Mouse (Mus musculus): ENCODE results near the gene Lgr6. TPM values are rescaled to one million over a fixed set of nuclear protein-coding genes. Genes with fewer than 3 reads are reported as not detected.
A peak's percentile ranks its signal among the peaks of the same experiment; 100 is the strongest.

Lgr6 gene
- polyA plus RNA-seq, 1 experiment, result 0.06 TPM

DNA sequence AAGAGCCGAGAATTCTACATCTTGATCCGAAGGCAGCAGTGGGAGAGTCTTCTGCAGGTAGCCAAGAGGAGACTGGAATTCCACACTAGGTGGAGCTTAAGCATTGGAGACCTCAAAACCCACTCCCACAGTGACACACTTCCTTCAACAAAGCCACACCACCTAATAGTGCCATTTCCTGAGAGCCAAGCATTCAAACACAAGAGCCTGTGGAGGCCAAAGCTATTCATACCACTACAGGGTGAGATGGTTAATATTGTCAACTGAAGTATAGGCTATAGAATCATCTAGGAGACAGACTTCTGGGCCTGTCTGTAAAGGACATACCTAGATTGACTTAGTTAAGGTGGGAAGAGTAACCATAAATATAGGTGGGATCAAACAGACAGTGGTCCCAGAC lies 139.6 kb downstream of the Lgr6 start:
- 100% methylated on average over 2 of the region's 2 CpGs for WGBS
- Histone ChIP-seq H3K27ac (ENCODE audit: insufficient read depth, low read depth, low read length) (no peak overlapping the region), H3K4me3 (ENCODE audit: low read depth, low read length) (no peak overlapping the region), H3K4me1 (ENCODE audit: control insufficient read depth, insufficient read depth, insufficient read length, low read length) (peaks cover 2% of the 10 kb centered on the region; the same call in 1 of the 2 replicates), H3K36me3 (ENCODE audit: control insufficient read depth, insufficient read depth, low read length) (peaks cover 3% of the 10 kb centered on the region; the same call in 1 of the 2 replicates), H3K27me3 (ENCODE audit: control insufficient read depth, insufficient read depth, low read length) (no peaks in the 10 kb centered on the region)
- TF ChIP-seq POLR2A (IDR thresholded peaks at IDR 0.05; ENCODE audit: low read depth, low read length), result no peak
- no peak for TF ChIP-seq CTCF (IDR thresholded peaks at IDR 0.05; ENCODE audit: extremely low read depth, insufficient read length, insufficient replicate concordance, low read depth, low read length)

DNA sequence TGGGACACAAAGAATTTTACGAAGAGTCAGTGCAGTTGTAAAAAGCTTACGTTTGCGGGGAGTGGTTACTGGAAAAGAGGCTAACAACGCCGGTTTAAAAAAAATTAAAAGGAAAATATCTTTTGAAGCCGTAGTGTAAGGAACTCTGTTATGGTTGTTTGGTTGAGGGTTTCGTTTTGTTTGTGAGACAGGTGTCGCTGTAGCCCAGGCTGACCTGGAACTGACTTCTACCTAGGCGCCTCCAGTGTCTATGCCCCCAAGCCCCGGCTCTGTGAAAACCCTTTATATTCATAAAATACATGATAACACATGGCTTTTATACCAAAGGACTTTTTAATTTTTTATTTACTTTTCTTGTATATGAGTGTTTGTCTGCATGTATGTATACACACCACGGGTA lies 142.3 kb downstream of the Lgr6 start:
- Histone ChIP-seq H3K27ac (ENCODE audit: insufficient read depth, low read depth, low read length) (no peak overlapping the region), H3K4me3 (ENCODE audit: low read depth, low read length) (peak overlapping the region; percentile 94), H3K36me3 (ENCODE audit: control insufficient read depth, insufficient read depth, low read length) (peaks cover 2% of the 10 kb centered on the region; the same call in 1 of the 2 replicates), H3K4me1 (ENCODE audit: control insufficient read depth, insufficient read depth, insufficient read length, low read length) (peaks cover 2% of the 10 kb centered on the region; the same call in 1 of the 2 replicates), H3K27me3 (ENCODE audit: control insufficient read depth, insufficient read depth, low read length) (no peaks in the 10 kb centered on the region)
- under 1% methylated on average over 11 of the region's 11 CpGs for WGBS
- TF ChIP-seq CTCF (IDR thresholded peaks at IDR 0.05; ENCODE audit: extremely low read depth, insufficient read length, insufficient replicate concordance, low read depth, low read length) (peak; percentile 36; the same call in 1 of the 2 replicates), POLR2A (IDR thresholded peaks at IDR 0.05; ENCODE audit: low read depth, low read length) (no peak)

DNA sequence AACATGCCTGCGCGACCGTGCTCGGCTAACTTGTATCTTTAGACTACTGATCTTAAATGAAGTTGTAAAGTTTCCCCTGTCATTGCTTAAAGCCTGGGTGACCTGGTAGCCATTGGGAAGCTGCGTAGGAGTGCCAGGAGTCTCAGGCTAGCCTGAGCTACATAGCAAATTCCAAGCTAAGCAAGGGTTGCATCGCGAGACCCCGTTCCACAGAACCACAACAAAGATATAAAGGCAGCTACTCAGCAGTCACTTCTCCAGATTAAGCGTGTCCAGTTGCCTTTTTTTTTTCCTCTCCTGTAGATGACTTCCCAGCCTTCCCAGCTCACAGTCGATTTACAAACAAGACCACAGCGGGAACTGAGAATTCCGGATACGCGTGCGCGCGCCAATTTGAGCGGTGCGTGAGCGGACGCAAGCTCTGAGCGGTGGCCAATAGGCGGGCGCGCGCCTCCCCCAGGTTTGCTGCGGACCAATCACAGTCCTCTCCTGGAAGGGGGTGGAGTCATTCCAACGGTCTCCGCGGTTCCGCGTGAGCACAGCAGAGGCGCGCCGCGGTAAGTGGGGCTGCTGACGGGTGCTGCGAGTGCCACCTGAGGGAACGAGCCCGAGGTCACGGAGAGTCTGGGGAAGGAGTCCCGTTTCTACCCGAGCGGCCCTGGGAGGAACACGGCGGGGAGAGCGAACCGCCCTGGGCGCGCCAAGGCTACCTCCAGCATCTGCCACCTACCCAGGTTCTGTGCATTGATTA lies 142.8 kb downstream of the Lgr6 start, which contains the start of gene Ube2t:
Gene Ube2t, plus strand, starts transcription at position 513 of the 751 bp plus-strand sequence.
- no peaks in the 10 kb centered on the region for H3K36me3 ChIP-seq (ENCODE audit: control insufficient read depth, insufficient read depth, low read length)
- H3K4me3 ChIP-seq (ENCODE audit: low read depth, low read length), result peak within 1 kb of the TSS; percentile 94
- H3K4me1 ChIP-seq (ENCODE audit: control insufficient read depth, insufficient read depth, insufficient read length, low read length), result peaks cover 2% of the 10 kb centered on the region; the same call in 1 of the 2 replicates
- 2% methylated on average over 50 of the region's 50 CpGs for WGBS
- no peak within 1 kb of the TSS for H3K27ac ChIP-seq (ENCODE audit: insufficient read depth, low read depth, low read length)
- no peaks in the 10 kb centered on the region for H3K27me3 ChIP-seq (ENCODE audit: control insufficient read depth, insufficient read depth, low read length)
- peak; percentile 61 for TF ChIP-seq POLR2A (IDR thresholded peaks at IDR 0.05; ENCODE audit: low read depth, low read length)
- no peak for TF ChIP-seq CTCF (IDR thresholded peaks at IDR 0.05; ENCODE audit: extremely low read depth, insufficient read length, insufficient replicate concordance, low read depth, low read length)

DNA sequence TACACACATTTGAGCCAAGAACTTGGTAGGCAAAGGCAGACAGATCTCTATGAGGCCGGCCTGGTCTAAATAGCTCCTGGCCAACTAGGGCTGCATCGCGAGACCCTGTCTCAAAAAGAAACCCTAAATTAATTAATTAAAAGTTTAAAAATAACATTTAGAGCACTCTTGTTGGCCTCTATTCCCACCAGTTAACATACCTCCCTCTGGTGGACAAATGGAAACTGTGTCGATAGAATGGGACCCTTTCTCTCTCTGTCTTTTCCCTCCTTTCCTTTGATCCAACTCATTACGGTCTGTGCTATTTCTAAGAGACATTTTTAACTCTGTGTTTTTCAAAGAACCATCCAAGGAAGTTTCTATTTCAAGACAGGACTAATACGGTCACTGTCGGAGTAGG lies 144.4 kb downstream of the Lgr6 start:
- Histone ChIP-seq H3K27ac (ENCODE audit: insufficient read depth, low read depth, low read length) (no peak overlapping the region), H3K36me3 (ENCODE audit: control insufficient read depth, insufficient read depth, low read length) (no peaks in the 10 kb centered on the region)
- 63% methylated on average over 7 of the region's 7 CpGs for WGBS

DNA sequence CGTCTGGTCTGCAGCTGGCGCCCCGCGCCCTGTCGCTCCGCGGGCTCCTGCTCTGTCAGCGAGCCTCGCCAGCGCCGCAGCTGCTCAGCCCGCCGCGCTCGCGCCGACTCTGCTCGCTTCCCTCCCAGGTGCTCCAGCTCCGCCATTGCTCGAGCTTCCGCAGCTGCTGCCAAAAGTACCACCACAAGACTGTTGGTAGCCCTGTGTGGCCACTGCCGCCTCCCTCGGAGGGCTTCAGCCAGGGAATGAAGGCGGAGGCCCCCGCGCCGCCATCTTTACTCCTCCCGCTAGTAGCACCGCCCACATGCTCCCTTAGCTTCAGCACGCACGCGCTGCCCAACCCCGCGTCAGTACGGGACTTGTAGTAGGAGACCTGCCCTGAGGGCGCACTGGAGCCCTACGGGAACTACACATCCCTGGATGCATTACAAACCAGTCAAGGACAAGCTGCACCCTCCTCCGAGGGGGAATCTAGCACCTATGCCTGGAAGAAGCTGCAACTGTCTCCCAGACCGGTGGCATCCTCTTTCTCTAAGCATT lies 149.4 kb downstream of the Lgr6 start, which contains the start of gene Ppp1r12b:
Gene Ppp1r12b, minus strand, starts transcription at position 306 of the 540 bp plus-strand sequence.
- Histone ChIP-seq H3K4me3 (ENCODE audit: low read depth, low read length) (peak within 1 kb of the TSS; percentile 78), H3K4me1 (ENCODE audit: control insufficient read depth, insufficient read depth, insufficient read length, low read length) (no peaks in the 10 kb centered on the region), H3K27me3 (ENCODE audit: control insufficient read depth, insufficient read depth, low read length) (no peaks in the 10 kb centered on the region), H3K27ac (ENCODE audit: insufficient read depth, low read depth, low read length) (peak within 1 kb of the TSS; percentile 36; the same call in 1 of the 2 replicates), H3K36me3 (ENCODE audit: control insufficient read depth, insufficient read depth, low read length) (no peaks in the 10 kb centered on the region)
- under 1% methylated on average over 39 of the region's 39 CpGs for WGBS
- TF ChIP-seq POLR2A (IDR thresholded peaks at IDR 0.05; ENCODE audit: low read depth, low read length), result peak; percentile 89
- no peak for TF ChIP-seq CTCF (IDR thresholded peaks at IDR 0.05; ENCODE audit: extremely low read depth, insufficient read length, insufficient replicate concordance, low read depth, low read length)

More for the DNA sequence above, 144.4 kb downstream of the Lgr6 start:
- H3K4me1 ChIP-seq (ENCODE audit: control insufficient read depth, insufficient read depth, insufficient read length, low read length), result peaks cover 2% of the 10 kb centered on the region; the same call in 1 of the 2 replicates
- no peak for TF ChIP-seq POLR2A (IDR thresholded peaks at IDR 0.05; ENCODE audit: low read depth, low read length)
- no peak for TF ChIP-seq CTCF (IDR thresholded peaks at IDR 0.05; ENCODE audit: extremely low read depth, insufficient read length, insufficient replicate concordance, low read depth, low read length)
- no peaks in the 10 kb centered on the region for H3K27me3 ChIP-seq (ENCODE audit: control insufficient read depth, insufficient read depth, low read length)
- no peak overlapping the region for H3K4me3 ChIP-seq (ENCODE audit: low read depth, low read length)

DNA sequence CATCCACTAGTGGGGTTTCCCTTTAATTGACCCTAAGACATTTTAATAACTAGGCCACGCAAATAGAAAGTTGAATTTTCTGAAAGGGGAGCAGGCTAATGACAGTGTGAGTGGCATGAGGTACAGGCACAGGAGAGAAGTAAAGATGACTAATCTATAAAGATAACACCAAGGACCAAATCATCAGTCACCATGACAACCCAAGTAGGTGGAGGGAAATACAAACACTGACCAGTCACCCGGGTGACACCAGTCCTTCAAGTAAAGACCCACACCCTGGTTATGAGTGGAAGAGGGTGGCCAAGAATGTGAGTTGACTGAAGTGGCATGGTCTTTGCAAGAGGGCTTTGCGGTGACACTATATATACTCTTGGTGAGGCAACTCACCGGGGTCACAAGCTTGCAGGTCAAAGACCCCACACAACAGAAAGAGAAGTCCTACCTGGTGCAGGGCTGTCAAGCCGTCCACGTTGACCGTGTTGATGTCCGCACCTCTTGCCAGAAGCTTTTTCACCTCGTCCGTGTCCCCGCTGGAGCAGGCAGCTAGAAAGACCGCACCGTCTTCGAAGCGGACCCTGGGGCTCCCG lies 149.9 kb downstream of the Lgr6 start:
- H3K27ac ChIP-seq (ENCODE audit: insufficient read depth, low read depth, low read length), result 0 out of 2 replicates have a peak overlapping the region, but pooled peaks have one; percentile 36
- WGBS, result 1% methylated on average over 16 of the region's 16 CpGs
- H3K27me3 ChIP-seq (ENCODE audit: control insufficient read depth, insufficient read depth, low read length), result no peaks in the 10 kb centered on the region
- H3K4me1 ChIP-seq (ENCODE audit: control insufficient read depth, insufficient read depth, insufficient read length, low read length), result no peaks in the 10 kb centered on the region
- no peaks in the 10 kb centered on the region for H3K36me3 ChIP-seq (ENCODE audit: control insufficient read depth, insufficient read depth, low read length)
- H3K4me3 ChIP-seq (ENCODE audit: low read depth, low read length), result peak overlapping the region; percentile 78
- TF ChIP-seq POLR2A (IDR thresholded peaks at IDR 0.05; ENCODE audit: low read depth, low read length), result no peak
- TF ChIP-seq CTCF (IDR thresholded peaks at IDR 0.05; ENCODE audit: extremely low read depth, insufficient read length, insufficient replicate concordance, low read depth, low read length), result no peak
